Mouse (Mus musculus): ENCODE data around the gene Gm47189. TPM values are rescaled to one million over a fixed set of nuclear protein-coding genes. Genes with fewer than 3 reads are reported as not detected.
"Not testable (repeated sequence)": the region's sequence is repeated elsewhere in the genome, so short reads cannot be mapped to it uniquely, and the experiment has no call there.

Gm47189 gene
- total RNA-seq (2015) (not detected in 2 replicates), total RNA-seq (2017) (not detected in 2 replicates)

DNA sequence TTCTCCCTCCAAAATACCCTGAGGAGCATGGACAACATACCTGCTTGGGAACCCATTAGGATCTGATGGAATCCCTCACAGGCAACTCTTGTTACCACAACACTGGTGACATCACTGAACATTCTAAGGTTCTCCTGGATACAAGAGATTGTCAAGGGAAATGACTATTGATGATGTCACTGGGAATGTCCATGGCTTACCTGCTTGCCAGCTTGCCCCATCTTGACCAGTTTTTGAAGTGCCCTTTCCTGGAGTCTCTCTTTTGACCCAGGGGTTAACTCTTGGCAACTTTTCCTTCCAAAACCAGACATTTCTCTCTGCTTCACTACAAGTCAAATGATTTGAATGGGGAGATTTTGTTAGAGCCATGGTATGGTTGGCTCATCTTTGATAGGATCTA is at the start of gene Gm47189:
Gene Gm47189 (minus strand): TSS at position 101 of the 400 bp plus-strand sequence.
- ATAC-seq (replicated peaks; ENCODE audit: poor library complexity) = not testable (repeated sequence)

GRCm38 (mm10) chr14:41755931-41756330 is 16.3 kb downstream of the Gm47189 start:
- not testable (repeated sequence) for ATAC-seq (replicated peaks; ENCODE audit: poor library complexity)

DNA sequence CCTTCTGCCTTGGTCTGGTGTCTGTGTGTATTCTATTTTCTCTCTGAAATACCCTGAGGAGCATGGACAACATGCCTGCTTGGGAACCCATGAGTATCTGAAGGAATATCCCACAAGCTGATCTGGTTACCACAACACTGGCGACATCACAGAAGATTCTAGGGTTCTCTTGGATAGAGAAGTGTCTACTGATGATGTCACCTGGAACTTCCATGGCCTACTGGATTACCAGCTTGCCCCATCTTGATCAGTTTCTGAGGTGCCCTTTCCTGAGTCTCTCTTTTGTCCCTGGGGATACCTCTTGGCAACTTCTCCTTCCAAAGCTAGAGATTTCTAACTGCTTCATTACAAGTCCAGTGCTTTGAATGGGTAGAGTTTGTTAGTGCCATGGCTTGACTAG is 21.7 kb downstream of the Gm47189 start, which contains the start of gene Gm7929:
Gene Gm7929 (minus strand): TSS at position 101 of the 400 bp plus-strand sequence.
- not testable (repeated sequence) for ATAC-seq (replicated peaks; ENCODE audit: poor library complexity)

DNA sequence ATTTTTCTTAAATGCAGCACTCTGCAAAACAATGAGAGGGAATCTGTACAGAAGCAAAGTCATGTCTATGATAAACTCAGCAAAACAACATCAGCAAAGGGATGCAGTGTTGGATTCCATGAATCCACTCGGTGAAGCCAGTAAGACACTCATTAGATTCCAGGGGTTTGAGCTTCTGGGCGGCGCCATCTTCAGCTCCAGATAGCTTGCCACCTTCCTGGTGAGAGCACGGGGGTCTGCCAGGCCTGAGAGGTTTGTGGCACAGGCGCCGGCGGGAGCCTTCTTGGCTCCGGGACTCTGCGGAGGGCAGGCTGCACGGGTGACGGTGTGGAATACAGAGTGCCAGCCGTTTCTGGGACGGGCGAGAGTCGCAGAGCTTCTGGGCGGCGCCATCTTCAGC is 48.8 kb downstream of the Gm47189 start:
- not testable (repeated sequence) for ATAC-seq (replicated peaks; ENCODE audit: poor library complexity)

GRCm38 (mm10) chr14:41717180-41717579 is 55.1 kb downstream of the Gm47189 start:
- ATAC-seq (replicated peaks; ENCODE audit: poor library complexity) = not testable (repeated sequence)

Other genes starting within 250 kb of the Gm47189 start
- not detected in 2 replicates for gene Gm7970, start 216.9 kb downstream of the Gm47189 start, total RNA-seq (2015)
- gene Gm7970, start 216.9 kb downstream of the Gm47189 start, total RNA-seq (2017) = not detected in 2 replicates
- gene 1700049E17Rik2, start 199.2 kb downstream of the Gm47189 start, total RNA-seq (2015) = not detected in 2 replicates
- not detected in 2 replicates for gene 1700049E17Rik2, start 199.2 kb downstream of the Gm47189 start, total RNA-seq (2017)
- gene Gm3072, start 147.8 kb downstream of the Gm47189 start, total RNA-seq (2015) = not detected in 2 replicates
- not detected in 2 replicates for gene Gm3072, start 147.8 kb downstream of the Gm47189 start, total RNA-seq (2017)
- not detected in 2 replicates for gene Gm3676, start 126.0 kb downstream of the Gm47189 start, total RNA-seq (2015)
- gene Gm3676, start 126.0 kb downstream of the Gm47189 start, total RNA-seq (2017) = not detected in 2 replicates
- not detected in 2 replicates for gene Gm8068, start 70.6 kb downstream of the Gm47189 start, total RNA-seq (2015)
- not detected in 2 replicates for gene Gm8068, start 70.6 kb downstream of the Gm47189 start, total RNA-seq (2017)
- gene Gm7929, start 21.8 kb downstream of the Gm47189 start, total RNA-seq (2015) = not detected in 2 replicates
- not detected in 2 replicates for gene Gm7929, start 21.8 kb downstream of the Gm47189 start, total RNA-seq (2017)
- not detected in 2 replicates for gene Gm7980, start 134.8 kb upstream of the Gm47189 start, total RNA-seq (2015)
- gene Gm7980, start 134.8 kb upstream of the Gm47189 start, total RNA-seq (2017) = not detected in 2 replicates
- gene 1700049E17Rik1, start 152.5 kb upstream of the Gm47189 start, total RNA-seq (2015) = not detected in 2 replicates
- gene 1700049E17Rik1, start 152.5 kb upstream of the Gm47189 start, total RNA-seq (2017) = not detected in 2 replicates
- gene 1700024B05Rik, start 171.6 kb upstream of the Gm47189 start, total RNA-seq (2015) = not detected in 2 replicates
- not detected in 2 replicates for gene 1700024B05Rik, start 171.6 kb upstream of the Gm47189 start, total RNA-seq (2017)
- not detected in 2 replicates for gene Gm6401, start 195.5 kb upstream of the Gm47189 start, total RNA-seq (2015)
- gene Gm6401, start 195.5 kb upstream of the Gm47189 start, total RNA-seq (2017) = not detected in 2 replicates
- gene Gm3543, start 210.9 kb upstream of the Gm47189 start, total RNA-seq (2015) = not detected in 2 replicates
- gene Gm3543, start 210.9 kb upstream of the Gm47189 start, total RNA-seq (2017) = not detected in 2 replicates

All from megakaryocyte progenitor cell, adult 5-6 weeks (primary cell).